Mouse (Mus musculus): ENCODE results near the gene Ice2. TPM values are rescaled to one million over a fixed set of nuclear protein-coding genes. Genes with fewer than 3 reads are reported as not detected.

Ice2 gene
- polyA plus RNA-seq, 1 experiment = 0.01 TPM

DNA sequence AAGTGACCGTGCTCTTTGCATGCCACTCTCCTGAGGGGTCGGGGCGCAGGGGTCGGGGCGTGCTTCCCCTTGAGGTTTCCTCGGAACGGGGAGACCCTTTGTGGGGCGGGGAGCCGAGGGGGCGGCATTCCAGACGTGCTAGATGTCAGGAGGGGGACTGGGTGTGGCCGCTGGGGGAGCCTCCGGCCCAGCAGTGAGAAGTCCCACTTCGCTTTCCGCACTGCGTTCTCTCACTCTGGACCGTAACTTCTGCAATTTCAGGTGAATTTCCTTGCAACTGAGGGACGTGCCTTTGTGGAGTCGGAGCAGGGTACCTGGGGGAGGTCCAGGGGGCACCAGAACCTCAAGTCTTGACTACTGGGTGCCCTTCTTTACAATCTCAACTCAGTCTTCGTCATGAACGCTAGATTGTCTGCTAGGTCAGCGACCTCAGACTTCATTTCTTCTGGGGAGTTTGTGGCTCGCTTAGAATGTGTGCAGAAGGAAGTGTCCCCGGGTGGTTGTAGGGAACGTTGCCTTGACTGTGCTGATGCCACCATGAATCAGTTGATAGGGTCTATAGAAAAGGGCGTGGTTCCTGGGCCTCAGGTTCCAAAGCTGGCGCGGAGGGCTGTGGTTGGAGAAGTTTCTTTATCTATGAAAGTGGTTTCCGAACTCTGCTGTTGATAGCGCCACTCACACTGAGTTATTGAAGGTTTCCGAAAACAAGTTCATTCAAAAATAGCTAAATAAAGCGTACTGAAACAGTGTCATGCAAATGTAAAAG is 56.4 kb downstream of the Ice2 start:
- H3K9me3 ChIP-seq (ENCODE audit: control insufficient read depth, low read length) = no peaks in the 10 kb centered on the region
- H3K4me3 ChIP-seq (replicated peaks) = peak overlapping the region; percentile 54
- H3K36me3 ChIP-seq (ENCODE audit: control insufficient read depth) = no peaks in the 10 kb centered on the region
- peaks cover 16% of the 10 kb centered on the region for H3K4me1 ChIP-seq (ENCODE audit: control insufficient read depth)
- TF ChIP-seq TAL1 (IDR thresholded peaks at IDR 0.05; ENCODE audit: low read length) (no peak), GATA1 (IDR thresholded peaks at IDR 0.05; ENCODE audit: low read length) (no peak)
- peaks cover 41% of the 10 kb centered on the region for H3K27me3 ChIP-seq (ENCODE audit: control insufficient read depth)

DNA sequence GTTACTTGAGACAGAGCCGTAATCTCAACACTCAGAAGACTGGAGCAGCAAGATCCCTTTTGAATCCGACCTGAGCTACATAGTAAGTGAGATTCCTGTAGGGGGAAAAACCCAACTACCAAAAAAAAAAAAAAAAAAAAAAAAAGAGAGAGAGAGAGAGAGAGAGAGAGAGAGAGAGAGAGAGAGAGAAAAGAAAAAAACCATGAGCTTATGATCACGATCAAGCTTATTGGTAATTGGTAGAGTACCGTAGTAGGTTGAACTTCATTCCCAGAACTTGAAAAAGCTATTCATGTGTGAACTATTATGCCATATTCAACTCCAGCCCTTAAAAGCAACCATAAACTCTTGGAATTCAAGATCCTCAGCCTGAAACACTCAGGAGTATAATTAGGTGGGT is 57.0 kb downstream of the Ice2 start:
- H3K9me3 ChIP-seq (ENCODE audit: control insufficient read depth, low read length) = no peaks in the 10 kb centered on the region
- no peak for TF ChIP-seq TAL1 (IDR thresholded peaks at IDR 0.05; ENCODE audit: low read length)
- no peak for TF ChIP-seq GATA1 (IDR thresholded peaks at IDR 0.05; ENCODE audit: low read length)
- peaks cover 41% of the 10 kb centered on the region for H3K27me3 ChIP-seq (ENCODE audit: control insufficient read depth)
- H3K36me3 ChIP-seq (ENCODE audit: control insufficient read depth) = no peaks in the 10 kb centered on the region
- no peak overlapping the region for H3K4me3 ChIP-seq (replicated peaks)
- H3K4me1 ChIP-seq (ENCODE audit: control insufficient read depth) = peaks cover 16% of the 10 kb centered on the region

DNA sequence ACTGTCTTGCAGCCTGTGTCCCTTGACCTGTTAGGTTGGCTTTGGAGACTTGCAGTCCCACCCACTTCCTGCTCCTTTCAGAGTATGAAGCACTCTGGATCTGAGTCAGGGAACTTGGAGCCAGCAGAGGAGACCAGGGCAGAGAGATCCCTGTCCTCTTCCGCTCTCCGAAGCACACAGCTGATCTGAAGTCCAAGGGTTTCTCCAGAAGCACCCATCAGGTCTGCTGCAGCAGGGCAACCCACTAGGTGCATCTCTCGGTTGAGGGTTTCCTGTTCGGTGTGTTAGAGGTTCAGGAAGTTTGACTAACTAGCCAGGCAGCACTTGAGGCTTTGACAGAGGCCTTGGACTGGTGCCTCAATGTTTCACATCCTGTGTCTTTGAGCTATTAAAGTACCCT is 57.7 kb downstream of the Ice2 start:
- H3K27me3 ChIP-seq (ENCODE audit: control insufficient read depth) = peaks cover 41% of the 10 kb centered on the region

DNA sequence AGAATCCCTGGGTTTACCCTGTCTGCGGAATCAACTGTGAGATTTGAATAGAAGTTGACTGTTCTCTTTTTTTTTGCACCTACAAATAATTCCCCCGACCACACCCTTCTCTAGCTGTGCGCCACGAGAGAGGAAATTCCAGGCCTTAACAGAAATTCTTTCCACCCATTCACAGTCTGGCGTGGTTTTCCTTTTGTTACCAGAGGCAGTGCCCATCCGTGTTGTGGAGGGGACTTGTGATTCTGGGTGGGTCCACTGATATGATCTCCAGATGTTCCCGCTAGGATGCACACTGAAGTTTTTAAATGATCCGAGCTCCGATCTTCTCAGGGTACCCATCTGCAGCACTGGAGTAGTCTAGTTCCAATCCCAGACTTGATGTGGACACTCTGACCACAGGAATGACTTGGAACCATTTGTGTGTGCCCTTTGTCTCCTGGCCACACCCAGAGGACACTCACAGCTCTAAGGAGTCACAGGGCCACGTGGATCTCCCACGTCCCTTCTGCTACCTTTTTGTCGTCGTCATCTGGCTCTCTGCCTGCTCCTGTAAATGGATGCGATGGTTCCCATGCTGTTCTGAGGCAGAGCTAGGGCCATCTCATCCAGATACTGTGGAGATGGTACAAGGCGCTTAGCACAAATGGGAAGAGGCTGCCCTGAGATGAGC is 58.8 kb downstream of the Ice2 start:
- H3K4me3 ChIP-seq (replicated peaks) = no peak overlapping the region
- TF ChIP-seq TAL1 (IDR thresholded peaks at IDR 0.05; ENCODE audit: low read length) (no peak), GATA1 (IDR thresholded peaks at IDR 0.05; ENCODE audit: low read length) (no peak)
- H3K9me3 ChIP-seq (ENCODE audit: control insufficient read depth, low read length) = no peaks in the 10 kb centered on the region
- H3K36me3 ChIP-seq (ENCODE audit: control insufficient read depth) = no peaks in the 10 kb centered on the region
- H3K4me1 ChIP-seq (ENCODE audit: control insufficient read depth) = peaks cover 16% of the 10 kb centered on the region
- H3K27me3 ChIP-seq (ENCODE audit: control insufficient read depth) = peaks cover 41% of the 10 kb centered on the region

More for the DNA sequence above, 57.7 kb downstream of the Ice2 start:
- peaks cover 16% of the 10 kb centered on the region for H3K4me1 ChIP-seq (ENCODE audit: control insufficient read depth)
- TF ChIP-seq GATA1 (IDR thresholded peaks at IDR 0.05; ENCODE audit: low read length) = no peak
- TF ChIP-seq TAL1 (IDR thresholded peaks at IDR 0.05; ENCODE audit: low read length) = no peak
- no peaks in the 10 kb centered on the region for H3K36me3 ChIP-seq (ENCODE audit: control insufficient read depth)
- H3K4me3 ChIP-seq (replicated peaks) = no peak overlapping the region
- H3K9me3 ChIP-seq (ENCODE audit: control insufficient read depth, low read length) = no peaks in the 10 kb centered on the region

DNA sequence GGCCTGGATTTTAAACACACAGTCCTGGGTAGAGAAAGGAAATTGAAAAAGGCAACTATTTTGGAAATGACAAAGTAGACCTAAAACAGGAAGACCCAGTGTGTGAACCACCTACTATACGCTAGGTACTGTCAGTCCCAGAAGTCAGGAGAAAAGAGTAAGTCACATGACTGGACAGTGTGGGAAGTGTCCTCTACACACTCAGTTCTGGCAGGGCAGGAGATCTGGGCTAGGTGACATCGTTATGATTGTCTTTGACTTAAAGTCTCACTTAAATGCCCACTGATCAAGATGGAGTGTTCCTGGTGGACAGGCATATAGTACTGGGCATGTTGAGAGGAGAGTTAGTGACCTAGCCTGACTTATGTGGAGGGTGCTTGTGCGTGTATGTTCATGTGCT is 59.4 kb downstream of the Ice2 start:
- H3K4me1 ChIP-seq (ENCODE audit: control insufficient read depth) = peaks cover 16% of the 10 kb centered on the region
- no peaks in the 10 kb centered on the region for H3K9me3 ChIP-seq (ENCODE audit: control insufficient read depth, low read length)
- TF ChIP-seq TAL1 (IDR thresholded peaks at IDR 0.05; ENCODE audit: low read length) (no peak), GATA1 (IDR thresholded peaks at IDR 0.05; ENCODE audit: low read length) (no peak)
- H3K36me3 ChIP-seq (ENCODE audit: control insufficient read depth) = no peaks in the 10 kb centered on the region
- H3K27me3 ChIP-seq (ENCODE audit: control insufficient read depth) = peaks cover 41% of the 10 kb centered on the region
- H3K4me3 ChIP-seq (replicated peaks) = no peak overlapping the region

DNA sequence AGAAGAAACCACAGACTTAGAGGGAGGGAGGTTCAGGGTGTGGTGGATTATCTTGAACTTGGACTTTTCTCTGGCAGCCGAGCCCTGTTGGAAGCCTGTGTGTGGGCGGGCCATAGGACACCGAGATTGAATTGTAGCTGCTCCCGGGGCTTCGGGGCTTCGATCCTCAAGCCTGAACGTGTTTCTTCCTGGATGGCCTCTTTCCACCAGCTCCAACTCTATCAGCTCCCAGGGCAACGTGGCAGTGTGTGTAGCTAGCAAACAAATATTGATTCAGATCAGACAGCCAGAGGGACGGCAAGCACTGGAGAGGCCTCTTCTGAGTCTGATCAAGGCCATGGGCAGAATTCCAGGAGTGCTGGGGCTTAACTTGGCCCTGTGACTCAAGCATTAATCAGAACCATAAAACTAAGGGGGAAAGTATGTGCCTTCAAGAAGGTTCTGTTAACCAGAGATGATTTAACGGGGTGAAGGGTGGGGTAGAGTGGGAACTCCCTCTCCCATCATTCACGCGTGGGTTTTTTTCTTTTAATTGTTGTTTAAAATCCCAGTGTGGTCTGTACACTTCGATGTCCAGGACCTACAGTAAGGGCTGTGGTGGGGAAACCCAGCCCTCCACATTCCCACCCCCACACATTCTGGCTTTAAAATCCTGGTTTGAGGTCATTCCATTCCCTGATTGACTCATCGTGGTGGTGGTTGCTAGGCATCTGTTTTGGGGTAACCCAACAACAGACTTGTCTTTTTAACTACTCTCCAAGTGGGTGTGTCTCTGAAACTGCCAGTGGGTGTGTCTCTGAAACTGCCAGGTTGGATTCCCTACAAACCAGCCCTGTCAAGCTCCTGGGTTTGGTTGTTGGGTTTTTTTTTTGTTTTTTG is 60.3 kb downstream of the Ice2 start:
- Histone ChIP-seq H3K4me1 (ENCODE audit: control insufficient read depth) (peaks cover 16% of the 10 kb centered on the region), H3K36me3 (ENCODE audit: control insufficient read depth) (no peaks in the 10 kb centered on the region), H3K4me3 (replicated peaks) (no peak overlapping the region), H3K9me3 (ENCODE audit: control insufficient read depth, low read length) (no peaks in the 10 kb centered on the region), H3K27me3 (ENCODE audit: control insufficient read depth) (peaks cover 37% of the 10 kb centered on the region)
- TF ChIP-seq GATA1 (IDR thresholded peaks at IDR 0.05; ENCODE audit: low read length) (no peak), TAL1 (IDR thresholded peaks at IDR 0.05; ENCODE audit: low read length) (no peak)

DNA sequence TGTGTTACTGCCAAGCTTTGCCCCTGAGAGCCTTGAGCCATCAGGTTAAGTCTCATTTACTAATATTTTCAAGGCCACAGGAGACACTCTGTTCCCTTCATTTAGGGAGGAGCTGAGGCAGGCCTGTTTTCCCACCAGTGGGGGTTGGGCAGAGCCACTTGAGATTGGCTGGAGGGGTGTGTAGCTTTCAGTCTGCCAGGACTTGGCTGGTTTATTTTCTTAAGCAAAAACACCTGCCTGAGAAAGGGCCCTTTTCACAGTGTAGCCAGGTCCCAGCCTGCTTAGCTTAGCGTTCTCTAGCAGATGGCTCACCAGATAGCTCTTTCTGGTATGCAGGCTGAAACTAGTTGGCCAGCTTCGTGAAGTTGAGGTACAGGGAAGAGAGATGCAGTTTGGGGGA is 61.3 kb downstream of the Ice2 start:
- H3K27me3 ChIP-seq (ENCODE audit: control insufficient read depth) = peaks cover 27% of the 10 kb centered on the region
- no peak overlapping the region for H3K4me3 ChIP-seq (replicated peaks)
- peaks cover 9% of the 10 kb centered on the region for H3K4me1 ChIP-seq (ENCODE audit: control insufficient read depth)
- H3K36me3 ChIP-seq (ENCODE audit: control insufficient read depth) = no peaks in the 10 kb centered on the region
- no peak for TF ChIP-seq TAL1 (IDR thresholded peaks at IDR 0.05; ENCODE audit: low read length)
- TF ChIP-seq GATA1 (IDR thresholded peaks at IDR 0.05; ENCODE audit: low read length) = no peak
- H3K9me3 ChIP-seq (ENCODE audit: control insufficient read depth, low read length) = no peaks in the 10 kb centered on the region

DNA sequence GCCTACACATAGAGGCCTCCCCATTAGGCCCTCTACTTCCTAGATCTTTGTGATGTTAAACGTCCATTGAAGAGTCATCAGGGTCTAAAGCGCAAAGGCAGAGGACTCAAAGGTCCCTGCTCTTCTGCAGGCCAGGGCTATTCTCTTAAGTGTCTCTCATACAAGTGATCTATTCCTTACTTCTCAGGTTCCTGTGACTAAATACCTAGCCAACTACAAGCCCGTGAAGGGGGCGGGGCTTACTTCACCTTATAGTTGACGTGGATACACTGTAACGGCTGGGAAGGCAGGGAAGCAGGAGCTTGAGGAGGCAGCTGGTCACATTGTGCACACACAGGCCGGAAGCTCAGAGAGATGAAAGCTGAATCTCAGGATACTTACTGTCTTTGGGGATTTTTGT is 62.2 kb downstream of the Ice2 start:
- Histone ChIP-seq H3K27me3 (ENCODE audit: control insufficient read depth) (peaks cover 18% of the 10 kb centered on the region), H3K9me3 (ENCODE audit: control insufficient read depth, low read length) (no peaks in the 10 kb centered on the region), H3K36me3 (ENCODE audit: control insufficient read depth) (no peaks in the 10 kb centered on the region), H3K4me3 (replicated peaks) (no peak overlapping the region), H3K4me1 (ENCODE audit: control insufficient read depth) (peaks cover 5% of the 10 kb centered on the region)
- TF ChIP-seq TAL1 (IDR thresholded peaks at IDR 0.05; ENCODE audit: low read length) (no peak), GATA1 (IDR thresholded peaks at IDR 0.05; ENCODE audit: low read length) (no peak)

DNA sequence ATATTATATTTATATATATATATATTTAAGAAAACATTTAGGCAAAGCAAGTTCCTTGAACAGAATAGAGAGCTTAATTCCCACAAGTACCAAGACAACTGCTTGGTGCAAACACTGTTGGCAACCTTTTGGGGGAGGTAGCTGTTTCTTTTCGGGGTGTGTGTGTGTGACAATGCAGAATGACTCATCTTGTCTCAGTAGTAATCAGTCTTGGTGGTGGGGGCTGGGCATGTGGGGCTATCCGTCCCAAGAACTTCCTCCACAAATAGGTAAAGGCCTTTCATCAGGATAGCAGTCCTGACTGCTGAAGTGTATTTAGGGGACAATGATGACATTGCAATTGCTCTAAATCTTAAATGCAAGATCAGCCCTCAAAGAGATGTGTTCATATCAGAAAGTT is 65.3 kb downstream of the Ice2 start:
- Histone ChIP-seq H3K9me3 (ENCODE audit: control insufficient read depth, low read length) (no peaks in the 10 kb centered on the region), H3K4me3 (replicated peaks) (no peak overlapping the region), H3K27me3 (ENCODE audit: control insufficient read depth) (no peaks in the 10 kb centered on the region), H3K4me1 (ENCODE audit: control insufficient read depth) (no peaks in the 10 kb centered on the region; the same call in 1 of the 2 replicates), H3K36me3 (ENCODE audit: control insufficient read depth) (no peaks in the 10 kb centered on the region; the same call in 1 of the 2 replicates)
- TF ChIP-seq TAL1 (IDR thresholded peaks at IDR 0.05; ENCODE audit: low read length) = no peak
- no peak for TF ChIP-seq GATA1 (IDR thresholded peaks at IDR 0.05; ENCODE audit: low read length)

All from erythroblast, embryonic 14.5 days (primary cell).